Mouse (Mus musculus): ENCODE results near the gene Cdx4. TPM values are rescaled to one million over a fixed set of nuclear protein-coding genes. Genes with fewer than 3 reads are reported as not detected.

Gene Cdx4
- polyA plus RNA-seq (2011; ENCODE audit: insufficient read depth, insufficient read length, low read depth, missing spikeins) = 1.2 and 1.5 TPM in 2 replicates

DNA sequence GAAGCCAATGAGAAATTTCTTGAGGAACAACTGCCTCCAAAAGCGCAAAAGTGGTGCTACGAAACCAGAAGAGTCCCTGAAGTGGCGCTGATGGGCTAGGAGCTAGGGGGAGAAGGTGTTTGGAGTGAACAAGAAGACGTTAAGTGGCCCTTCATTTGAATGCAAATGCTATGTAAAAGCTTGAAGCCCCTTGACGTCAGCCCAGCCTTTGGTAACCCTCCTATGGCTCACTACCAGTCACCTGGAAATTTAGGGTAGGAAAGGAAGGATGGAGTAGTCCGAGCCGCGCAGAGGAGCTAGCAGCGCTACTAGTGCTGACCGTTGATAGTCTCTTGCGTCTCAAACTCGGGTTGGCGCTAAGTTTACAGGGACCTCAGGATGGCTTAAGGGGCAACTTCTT lies at the start of gene Cdx4:
Gene Cdx4, plus strand, starts transcription at position 253 of the 400 bp plus-strand sequence.
- Histone ChIP-seq H3K4me3 (ENCODE audit: low read depth, low read length) (peak within 1 kb of the TSS; percentile 76), H3K27ac (ENCODE audit: insufficient read depth, low read length) (no peak within 1 kb of the TSS), H3K27me3 (ENCODE audit: control insufficient read depth, insufficient read depth, low read length, poor library complexity, severe bottlenecking) (peaks cover 7% of the 10 kb centered on the region), H3K4me1 (ENCODE audit: control insufficient read depth, insufficient read depth, low read length) (no peaks in the 10 kb centered on the region), H3K9ac (ENCODE audit: low read depth, poor library complexity, severe bottlenecking) (no peak within 1 kb of the TSS), H3K36me3 (ENCODE audit: control insufficient read depth, insufficient read depth, low read length, poor library complexity, severe bottlenecking) (no peaks in the 10 kb centered on the region), H3K9me3 (replicated peaks; ENCODE audit: control insufficient read depth, insufficient read depth, low read length, poor library complexity, severe bottlenecking) (no peaks in the 10 kb centered on the region)
- TF ChIP-seq CTCF (IDR thresholded peaks at IDR 0.05; ENCODE audit: low read depth, low read length) (no peak), EP300 (IDR thresholded peaks at IDR 0.05; ENCODE audit: insufficient read depth, low read depth, low read length) (no peak), POLR2A (IDR thresholded peaks at IDR 0.05; ENCODE audit: insufficient read depth, low read length) (no peak)

DNA sequence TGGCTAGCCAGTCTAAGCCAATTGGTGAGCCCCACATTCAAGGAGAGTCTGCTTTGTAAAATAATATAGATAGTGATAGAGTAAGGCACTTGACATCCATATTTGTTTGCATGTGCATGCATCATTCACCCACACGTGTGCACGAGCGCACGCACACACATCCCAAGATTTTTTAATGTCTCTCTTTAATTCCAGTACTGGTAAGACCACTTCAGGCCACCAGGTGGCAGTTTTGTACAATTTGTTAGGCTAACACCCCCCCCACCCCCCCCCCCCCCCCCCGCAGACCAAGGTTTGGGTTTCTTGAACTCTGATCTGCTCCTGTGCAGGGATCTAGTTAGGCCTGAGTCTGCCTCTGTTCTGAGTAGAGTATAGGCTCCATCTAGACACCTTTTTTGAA lies 46.9 kb upstream of the Cdx4 start:
- H3K9me3 ChIP-seq (replicated peaks; ENCODE audit: control insufficient read depth, insufficient read depth, low read length, poor library complexity, severe bottlenecking) = no peaks in the 10 kb centered on the region
- no peaks in the 10 kb centered on the region for H3K27me3 ChIP-seq (ENCODE audit: control insufficient read depth, insufficient read depth, low read length, poor library complexity, severe bottlenecking)
- peak overlapping the region; percentile 51; the same call in 1 of the 2 replicates for H3K27ac ChIP-seq (ENCODE audit: insufficient read depth, low read length)
- TF ChIP-seq POLR2A (IDR thresholded peaks at IDR 0.05; ENCODE audit: insufficient read depth, low read length) = no peak
- TF ChIP-seq EP300 (IDR thresholded peaks at IDR 0.05; ENCODE audit: insufficient read depth, low read depth, low read length) = no peak
- TF ChIP-seq CTCF (IDR thresholded peaks at IDR 0.05; ENCODE audit: low read depth, low read length) = no peak
- H3K9ac ChIP-seq (ENCODE audit: low read depth, poor library complexity, severe bottlenecking) = peak overlapping the region; percentile 66; the same call in 1 of the 2 replicates
- H3K4me1 ChIP-seq (ENCODE audit: control insufficient read depth, insufficient read depth, low read length) = peaks cover 1% of the 10 kb centered on the region
- H3K36me3 ChIP-seq (ENCODE audit: control insufficient read depth, insufficient read depth, low read length, poor library complexity, severe bottlenecking) = no peaks in the 10 kb centered on the region
- H3K4me3 ChIP-seq (ENCODE audit: low read depth, low read length) = peak overlapping the region; percentile 38; the same call in 1 of the 2 replicates

DNA sequence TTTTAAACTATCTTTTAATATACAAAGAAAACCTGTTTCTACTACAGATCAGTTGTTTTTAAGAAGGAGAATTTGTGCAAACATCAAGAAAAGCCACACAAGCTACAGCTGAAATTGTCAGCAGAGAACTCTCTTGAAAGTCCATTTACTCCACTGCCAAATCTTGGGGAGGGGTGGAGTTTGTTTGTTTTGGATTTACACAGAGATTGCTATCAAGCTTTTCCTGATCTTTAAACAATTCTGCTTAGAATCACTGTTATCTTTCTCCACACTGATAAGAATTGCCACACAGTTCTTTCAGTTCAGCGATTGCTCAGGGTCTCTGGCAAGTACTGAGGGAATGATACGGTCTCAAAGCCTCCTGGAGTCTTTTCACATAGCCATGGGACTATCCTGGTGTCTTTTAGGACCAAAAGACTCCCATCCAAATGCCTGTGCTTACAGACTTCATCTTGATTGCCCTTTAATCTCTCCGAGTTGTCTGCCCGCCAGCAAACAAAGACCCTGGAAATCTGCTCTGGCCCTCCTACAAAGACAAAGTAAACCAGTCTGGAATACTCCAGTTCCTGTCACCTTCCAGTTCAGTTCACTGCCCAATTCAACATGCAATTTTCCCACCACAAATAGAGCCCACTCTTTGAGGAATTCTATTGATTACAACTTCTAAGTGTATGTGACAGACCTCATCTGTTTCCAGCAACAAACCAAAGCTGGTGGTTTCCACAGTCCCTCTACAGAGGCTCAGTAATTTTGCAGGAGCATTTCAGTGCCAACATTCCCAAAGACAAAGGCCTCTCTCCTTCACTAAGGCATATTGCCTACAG lies 34.1 kb upstream of the Cdx4 start:
- Histone ChIP-seq H3K9me3 (replicated peaks; ENCODE audit: control insufficient read depth, insufficient read depth, low read length, poor library complexity, severe bottlenecking) (no peaks in the 10 kb centered on the region), H3K4me1 (ENCODE audit: control insufficient read depth, insufficient read depth, low read length) (peaks cover 2% of the 10 kb centered on the region), H3K27me3 (ENCODE audit: control insufficient read depth, insufficient read depth, low read length, poor library complexity, severe bottlenecking) (no peaks in the 10 kb centered on the region), H3K27ac (ENCODE audit: insufficient read depth, low read length) (peak overlapping the region; percentile 72), H3K4me3 (ENCODE audit: low read depth, low read length) (no peak overlapping the region), H3K9ac (ENCODE audit: low read depth, poor library complexity, severe bottlenecking) (0 out of 2 replicates have a peak overlapping the region, but pooled peaks have one; percentile 35), H3K36me3 (ENCODE audit: control insufficient read depth, insufficient read depth, low read length, poor library complexity, severe bottlenecking) (no peaks in the 10 kb centered on the region)
- TF ChIP-seq CTCF (IDR thresholded peaks at IDR 0.05; ENCODE audit: low read depth, low read length) = no peak
- no peak for TF ChIP-seq EP300 (IDR thresholded peaks at IDR 0.05; ENCODE audit: insufficient read depth, low read depth, low read length)
- TF ChIP-seq POLR2A (IDR thresholded peaks at IDR 0.05; ENCODE audit: insufficient read depth, low read length) = no peak

DNA sequence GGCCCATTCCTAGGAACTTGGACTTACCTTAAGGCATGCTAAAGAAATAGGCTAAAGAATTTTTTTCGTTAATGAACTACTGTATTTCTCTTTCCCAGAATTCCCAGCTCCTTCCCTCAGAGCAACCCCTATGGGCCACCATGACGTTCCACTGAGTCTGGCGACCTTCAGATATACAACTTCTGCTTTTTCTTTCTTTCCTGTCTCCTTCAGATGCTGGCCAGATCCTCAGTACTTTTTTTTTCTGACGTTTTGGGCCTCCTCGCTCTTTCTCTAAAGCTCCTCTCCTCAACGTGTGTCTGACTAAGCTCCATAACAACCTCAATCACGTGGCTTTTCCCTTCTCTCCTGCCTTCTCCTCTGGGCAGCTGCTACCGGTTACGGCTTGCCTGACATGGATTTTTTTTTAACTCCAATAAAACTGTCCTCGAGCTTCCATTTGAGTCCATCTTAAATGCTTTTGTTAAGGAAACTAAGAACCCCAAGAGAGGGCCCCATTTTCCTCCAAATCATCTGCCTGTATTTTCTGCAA lies 33.3 kb upstream of the Cdx4 start:
- Histone ChIP-seq H3K27ac (ENCODE audit: insufficient read depth, low read length) (peak overlapping the region; percentile 44; the same call in 1 of the 2 replicates), H3K9ac (ENCODE audit: low read depth, poor library complexity, severe bottlenecking) (0 out of 2 replicates have a peak overlapping the region, but pooled peaks have one; percentile 35), H3K4me1 (ENCODE audit: control insufficient read depth, insufficient read depth, low read length) (peaks cover 2% of the 10 kb centered on the region), H3K36me3 (ENCODE audit: control insufficient read depth, insufficient read depth, low read length, poor library complexity, severe bottlenecking) (no peaks in the 10 kb centered on the region), H3K27me3 (ENCODE audit: control insufficient read depth, insufficient read depth, low read length, poor library complexity, severe bottlenecking) (no peaks in the 10 kb centered on the region), H3K4me3 (ENCODE audit: low read depth, low read length) (no peak overlapping the region), H3K9me3 (replicated peaks; ENCODE audit: control insufficient read depth, insufficient read depth, low read length, poor library complexity, severe bottlenecking) (no peaks in the 10 kb centered on the region)
- no peak for TF ChIP-seq CTCF (IDR thresholded peaks at IDR 0.05; ENCODE audit: low read depth, low read length)
- TF ChIP-seq POLR2A (IDR thresholded peaks at IDR 0.05; ENCODE audit: insufficient read depth, low read length) = no peak
- no peak for TF ChIP-seq EP300 (IDR thresholded peaks at IDR 0.05; ENCODE audit: insufficient read depth, low read depth, low read length)

DNA sequence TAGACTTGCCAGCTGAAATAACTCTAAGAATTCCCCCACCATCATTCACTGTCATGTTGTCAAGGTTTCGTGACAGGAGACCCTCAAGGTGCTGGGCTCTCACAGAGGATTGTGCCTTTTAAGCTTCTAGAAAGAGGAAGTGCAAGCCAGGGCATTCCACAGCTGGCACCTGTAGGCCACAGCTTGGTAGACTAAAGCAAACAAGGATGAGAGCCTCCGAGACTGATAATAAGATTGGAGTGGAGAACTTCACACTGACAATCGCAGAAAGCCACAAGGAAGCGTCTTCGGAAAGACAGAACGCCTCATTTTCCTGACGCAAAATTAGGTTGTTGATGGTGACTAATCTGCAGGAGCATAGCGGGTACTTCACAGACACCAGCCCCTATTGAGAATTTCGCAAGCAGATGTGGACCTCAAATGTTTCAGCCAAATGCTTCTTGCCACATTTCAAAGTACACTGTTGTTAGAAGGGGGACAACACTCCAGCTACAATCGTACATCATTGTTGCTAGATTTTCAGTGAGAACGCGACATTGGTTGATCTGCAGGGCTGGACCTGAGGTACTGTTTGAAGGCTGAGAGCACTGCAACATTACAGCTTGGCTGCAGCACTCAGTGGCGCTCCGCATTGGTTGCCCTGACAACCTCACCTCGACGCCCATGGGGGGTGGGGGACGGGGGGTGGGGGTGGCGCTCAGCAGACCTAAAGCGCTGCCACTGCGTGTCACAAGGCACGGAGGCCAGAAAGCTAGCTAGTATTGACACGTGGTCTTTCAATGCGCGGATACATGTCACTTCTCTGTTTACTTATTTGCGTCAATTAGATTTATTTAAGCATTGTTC lies 32.5 kb upstream of the Cdx4 start:
- H3K27ac ChIP-seq (ENCODE audit: insufficient read depth, low read length) = peak overlapping the region; percentile 36
- H3K36me3 ChIP-seq (ENCODE audit: control insufficient read depth, insufficient read depth, low read length, poor library complexity, severe bottlenecking) = no peaks in the 10 kb centered on the region
- H3K27me3 ChIP-seq (ENCODE audit: control insufficient read depth, insufficient read depth, low read length, poor library complexity, severe bottlenecking) = no peaks in the 10 kb centered on the region
- no peaks in the 10 kb centered on the region for H3K9me3 ChIP-seq (replicated peaks; ENCODE audit: control insufficient read depth, insufficient read depth, low read length, poor library complexity, severe bottlenecking)
- no peak overlapping the region for H3K9ac ChIP-seq (ENCODE audit: low read depth, poor library complexity, severe bottlenecking)
- H3K4me1 ChIP-seq (ENCODE audit: control insufficient read depth, insufficient read depth, low read length) = peaks cover 2% of the 10 kb centered on the region
- TF ChIP-seq EP300 (IDR thresholded peaks at IDR 0.05; ENCODE audit: insufficient read depth, low read depth, low read length) (no peak), CTCF (IDR thresholded peaks at IDR 0.05; ENCODE audit: low read depth, low read length) (no peak), POLR2A (IDR thresholded peaks at IDR 0.05; ENCODE audit: insufficient read depth, low read length) (no peak)
- H3K4me3 ChIP-seq (ENCODE audit: low read depth, low read length) = no peak overlapping the region

All from ES-Bruce4 (cell line).